Mouse (Mus musculus) kidney, adult 2 months (tissue): ENCODE data around the gene Rpl38.

Experiments used
- CTCF ChIP-seq: fragments of 200-500 bp; conservative IDR thresholded peaks from 2 replicates; pipeline ENCODE4 v1.5.1; 2011; ENCODE audit warnings: low read depth, mild to moderate bottlenecking, control low read depth, low read length, moderate library complexity, mixed read lengths; ENCODE audit not compliant: insufficient read depth, insufficient read length
- POLR2A ChIP-seq: fragments of 200-500 bp; IDR thresholded peaks from one replicate; pipeline ENCODE4 v1.6.1; 2011; ENCODE audit warnings: low read depth, low read length, control low read depth

- no peak for TF ChIP-seq CTCF
- TF ChIP-seq POLR2A, result no peak
Observed at GRCm38 (mm10) chr11:114715531-114715930, 47.2 kb downstream of the Rpl38 start.
